Mouse (Mus musculus): ENCODE results near the gene Tuba1c. TPM values are rescaled to one million over a fixed set of nuclear protein-coding genes. Genes with fewer than 3 reads are reported as not detected.

Gene Tuba1c
- total and polyA plus RNA-seq, 2 experiments from 2014 or later = 9.6 to 22.6 TPM

DNA sequence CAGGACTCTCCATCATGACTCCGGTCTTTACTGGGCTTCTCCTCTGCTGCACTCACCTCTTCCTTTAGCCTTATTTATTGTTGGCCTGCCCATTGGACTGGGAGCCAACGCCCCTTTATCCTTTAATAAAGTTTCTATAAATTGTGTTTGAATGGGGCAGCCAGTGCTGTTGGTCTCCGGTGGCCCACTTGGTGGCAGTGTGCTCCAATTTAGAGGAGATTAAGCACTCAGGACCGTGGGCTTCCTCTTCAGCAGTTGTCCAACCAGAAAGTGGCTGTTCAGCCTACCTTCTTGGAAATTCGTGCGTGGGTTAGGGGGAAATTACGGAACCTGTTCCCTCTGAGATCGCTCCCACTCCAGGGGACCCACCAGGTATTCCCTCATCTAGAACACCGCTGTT, 53.6 kb downstream of the Tuba1c start:
- peak; percentile 66 for DNase-seq (ENCODE audit: low spot score)
- 66% methylated on average over 9 of the region's 9 CpGs for WGBS
- H3K4me1 ChIP-seq (ENCODE audit: insufficient read depth, low read length) = no peaks in the 10 kb centered on the region

DNA sequence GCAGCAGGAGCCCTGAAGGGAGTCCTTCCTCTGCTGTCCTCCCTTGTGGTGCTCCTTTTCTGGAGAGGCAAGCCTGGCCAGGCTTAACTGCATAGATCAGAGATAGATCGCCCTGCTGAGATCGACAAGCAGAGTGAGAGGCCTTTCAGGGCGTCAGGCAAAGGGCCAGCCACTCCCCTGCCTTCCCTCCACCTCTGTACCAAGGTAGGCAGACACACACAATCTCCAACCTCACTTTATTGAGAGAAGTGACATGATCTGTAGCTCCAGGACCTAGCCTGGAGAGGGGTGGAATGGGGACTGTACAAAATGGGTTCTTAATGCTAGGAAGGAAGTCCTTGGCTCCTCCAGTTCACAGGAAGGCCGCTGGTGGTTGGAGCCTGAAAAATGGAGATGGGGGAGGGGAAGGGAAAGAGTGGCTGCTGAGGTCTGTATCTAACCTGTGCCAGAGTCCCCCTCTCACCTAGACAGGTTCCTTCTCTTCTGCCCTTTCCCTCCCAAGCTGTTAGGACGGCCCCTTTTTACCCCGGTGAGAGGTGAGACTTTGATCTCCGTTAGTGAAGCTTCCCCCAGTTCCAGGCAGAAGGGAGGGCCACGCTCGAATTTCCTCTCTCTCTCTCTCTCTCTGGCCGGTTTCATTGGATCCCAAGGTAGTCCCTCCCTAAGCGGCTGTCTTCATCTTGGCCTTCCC, 54.3 kb downstream of the Tuba1c start:
- Histone ChIP-seq H3K9ac (replicated peaks; ENCODE audit: low read length, poor library complexity, severe bottlenecking) (no peak overlapping the region), H3K27ac (ENCODE audit: low read depth, low read length) (no peak overlapping the region), H3K36me3 (ENCODE audit: insufficient read depth, low read length) (no peaks in the 10 kb centered on the region), H3K4me2 (ENCODE audit: low read depth, low read length, poor library complexity, severe bottlenecking) (no peak overlapping the region), H3K27me3 (ENCODE audit: insufficient read depth, low read length) (peaks cover 28% of the 10 kb centered on the region), H3K4me3 (ENCODE audit: low read depth, low read length) (no peak overlapping the region), H3K9me3 (ENCODE audit: low read length) (no peaks in the 10 kb centered on the region), H3K4me1 (ENCODE audit: insufficient read depth, low read length) (no peaks in the 10 kb centered on the region)
- no peak for TF ChIP-seq CTCF (IDR thresholded peaks at IDR 0.05)
- WGBS = 9% methylated on average over 11 of the region's 11 CpGs
- ATAC-seq (ENCODE audit: low FRiP score) (no peak), DNase-seq (ENCODE audit: low spot score) (no peak)

More for the DNA sequence above, 53.6 kb downstream of the Tuba1c start:
- H3K9ac ChIP-seq (replicated peaks; ENCODE audit: low read length, poor library complexity, severe bottlenecking) = no peak overlapping the region
- peak; percentile 77 for TF ChIP-seq CTCF (IDR thresholded peaks at IDR 0.05)
- no peaks in the 10 kb centered on the region for H3K36me3 ChIP-seq (ENCODE audit: insufficient read depth, low read length)
- H3K4me2 ChIP-seq (ENCODE audit: low read depth, low read length, poor library complexity, severe bottlenecking) = no peak overlapping the region
- no peak overlapping the region for H3K27ac ChIP-seq (ENCODE audit: low read depth, low read length)
- H3K4me3 ChIP-seq (ENCODE audit: low read depth, low read length) = no peak overlapping the region
- no peak for ATAC-seq (ENCODE audit: low FRiP score)
- H3K27me3 ChIP-seq (ENCODE audit: insufficient read depth, low read length) = peaks cover 24% of the 10 kb centered on the region
- H3K9me3 ChIP-seq (ENCODE audit: low read length) = no peaks in the 10 kb centered on the region

DNA sequence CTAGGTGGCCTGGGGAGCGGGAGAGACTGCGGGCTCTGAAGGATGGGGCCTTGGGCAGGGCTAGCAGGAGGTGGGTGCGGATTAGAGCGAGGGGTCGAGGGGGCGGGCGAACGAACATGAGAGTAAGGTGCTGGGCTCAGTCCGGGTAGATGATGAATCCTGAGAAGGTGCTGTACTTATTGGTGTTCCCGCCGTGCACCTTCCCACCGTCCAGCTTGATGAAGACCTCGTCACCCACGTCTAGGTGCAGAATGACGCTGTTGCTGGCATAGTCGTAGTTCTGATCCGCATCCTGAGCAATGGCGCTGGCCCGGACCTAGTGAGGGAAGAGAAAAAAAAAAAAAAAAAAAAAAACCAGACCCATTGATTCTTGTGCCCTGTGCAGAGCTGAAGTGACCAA, 54.9 kb downstream of the Tuba1c start:
- no peaks in the 10 kb centered on the region for H3K36me3 ChIP-seq (ENCODE audit: insufficient read depth, low read length)
- ATAC-seq (ENCODE audit: low FRiP score) (no peak), DNase-seq (ENCODE audit: low spot score) (no peak)
- H3K4me1 ChIP-seq (ENCODE audit: insufficient read depth, low read length) = no peaks in the 10 kb centered on the region
- no peak overlapping the region for H3K9ac ChIP-seq (replicated peaks; ENCODE audit: low read length, poor library complexity, severe bottlenecking)
- H3K4me3 ChIP-seq (ENCODE audit: low read depth, low read length) = no peak overlapping the region
- H3K27ac ChIP-seq (ENCODE audit: low read depth, low read length) = no peak overlapping the region
- TF ChIP-seq CTCF (IDR thresholded peaks at IDR 0.05) = no peak
- 13% methylated on average over 19 of the region's 19 CpGs for WGBS
- peaks cover 33% of the 10 kb centered on the region for H3K27me3 ChIP-seq (ENCODE audit: insufficient read depth, low read length)
- no peak overlapping the region for H3K4me2 ChIP-seq (ENCODE audit: low read depth, low read length, poor library complexity, severe bottlenecking)
- no peaks in the 10 kb centered on the region for H3K9me3 ChIP-seq (ENCODE audit: low read length)

DNA sequence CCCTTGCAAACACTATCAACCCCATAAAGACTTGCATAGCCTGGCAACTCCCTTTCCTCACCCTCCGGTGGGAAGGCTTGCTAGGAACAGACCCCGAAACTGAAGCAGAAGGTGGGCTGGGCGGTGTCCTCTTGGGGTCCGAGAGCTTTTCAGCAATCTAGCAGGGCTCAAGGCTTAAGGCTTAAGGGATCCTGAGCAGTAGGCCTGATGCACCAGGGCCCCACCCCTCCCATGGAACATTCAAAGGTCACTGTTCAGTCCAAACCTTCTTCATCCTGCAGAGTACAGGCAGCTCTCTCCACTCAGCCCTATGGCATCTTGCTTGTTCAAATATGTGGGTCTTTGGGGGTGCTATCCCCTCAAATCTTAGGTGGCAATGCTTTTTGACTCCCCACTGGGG, 56.3 kb downstream of the Tuba1c start:
- peaks cover 39% of the 10 kb centered on the region for H3K27me3 ChIP-seq (ENCODE audit: insufficient read depth, low read length)
- H3K4me2 ChIP-seq (ENCODE audit: low read depth, low read length, poor library complexity, severe bottlenecking) = no peak overlapping the region
- H3K9me3 ChIP-seq (ENCODE audit: low read length) = no peaks in the 10 kb centered on the region
- no peaks in the 10 kb centered on the region for H3K36me3 ChIP-seq (ENCODE audit: insufficient read depth, low read length)
- no peaks in the 10 kb centered on the region for H3K4me1 ChIP-seq (ENCODE audit: insufficient read depth, low read length)
- DNase-seq (ENCODE audit: low spot score) (no peak), ATAC-seq (ENCODE audit: low FRiP score) (no peak)
- WGBS = 69% methylated on average over 4 of the region's 4 CpGs
- no peak overlapping the region for H3K27ac ChIP-seq (ENCODE audit: low read depth, low read length)
- H3K9ac ChIP-seq (replicated peaks; ENCODE audit: low read length, poor library complexity, severe bottlenecking) = no peak overlapping the region
- H3K4me3 ChIP-seq (ENCODE audit: low read depth, low read length) = no peak overlapping the region
- no peak for TF ChIP-seq CTCF (IDR thresholded peaks at IDR 0.05)

DNA sequence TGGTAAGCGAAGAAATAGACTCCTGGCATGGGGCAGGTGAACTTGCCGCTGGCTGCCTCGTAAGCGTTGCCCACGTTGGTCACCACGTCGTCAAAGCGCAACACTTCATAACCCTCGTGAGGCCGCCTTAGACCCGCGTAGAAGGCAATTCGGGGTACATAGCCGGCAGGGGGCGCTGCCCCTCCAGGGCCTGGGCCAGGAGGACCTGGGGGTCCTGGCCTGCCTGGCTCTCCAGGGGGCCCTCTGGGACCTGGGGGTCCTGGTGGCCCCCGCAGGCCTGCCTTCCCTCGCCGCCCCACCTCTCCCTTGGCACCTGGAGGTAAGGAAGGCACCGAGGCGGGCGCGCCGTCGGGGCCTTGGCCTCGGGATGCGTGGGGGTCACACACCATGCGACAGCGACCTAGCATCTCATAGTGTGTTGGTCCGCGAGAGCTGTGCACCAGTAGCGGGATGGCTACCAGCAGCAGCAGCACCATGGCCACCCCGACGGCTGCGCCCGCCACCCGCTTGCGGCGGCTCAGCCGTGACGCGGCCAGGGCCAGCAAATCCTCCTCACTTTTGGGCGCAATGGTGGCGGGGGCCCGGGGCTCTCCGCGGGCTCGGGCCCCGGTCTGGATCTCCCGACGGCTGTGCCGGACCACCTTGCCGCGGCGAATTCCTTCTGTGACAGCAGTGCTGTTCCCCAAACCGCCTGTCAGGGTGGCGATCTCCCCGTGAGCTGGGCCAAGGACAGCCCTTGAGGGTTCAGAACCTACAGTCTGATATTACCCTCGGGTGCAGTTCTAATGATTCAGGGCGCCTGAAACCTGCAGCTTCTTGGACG, 57.8 kb downstream of the Tuba1c start, which contains the start of gene C1ql4:
C1ql4 (minus strand) TSS at position 565 of the 823 bp plus-strand sequence.
- Histone ChIP-seq H3K4me1 (ENCODE audit: insufficient read depth, low read length) (no peaks in the 10 kb centered on the region), H3K9me3 (ENCODE audit: low read length) (no peaks in the 10 kb centered on the region), H3K9ac (replicated peaks; ENCODE audit: low read length, poor library complexity, severe bottlenecking) (peak within 1 kb of the TSS; percentile 42), H3K4me3 (ENCODE audit: low read depth, low read length) (peak within 1 kb of the TSS; percentile 28), H3K27ac (ENCODE audit: low read depth, low read length) (0 out of 2 replicates have a peak within 1 kb of the TSS, but pooled peaks have one; percentile 38), H3K27me3 (ENCODE audit: insufficient read depth, low read length) (peaks cover 39% of the 10 kb centered on the region), H3K36me3 (ENCODE audit: insufficient read depth, low read length) (no peaks in the 10 kb centered on the region), H3K4me2 (ENCODE audit: low read depth, low read length, poor library complexity, severe bottlenecking) (peak within 1 kb of the TSS; percentile 48)
- peak; percentile 49 for TF ChIP-seq CTCF (IDR thresholded peaks at IDR 0.05)
- DNase-seq (ENCODE audit: low spot score) (no peak), ATAC-seq (ENCODE audit: low FRiP score) (0 out of 2 replicates have a peak, but pooled peaks have one; percentile 9)
- 8% methylated on average over 51 of the region's 60 CpGs for WGBS

Small RNA genes lying within 50 kb of the gene (microRNA-seq; reads per million reads assigned to microRNA genes)
- not detected for gene Mir6960 (ENCODE audit: borderline number of aligned reads)

Other genes starting within 250 kb of the Tuba1c start
- 0.33 TPM in 2 replicates for gene Wnt1, start 240.0 kb upstream of the Tuba1c start, total RNA-seq (2014; rRNA removed)
- gene Wnt1, start 240.0 kb upstream of the Tuba1c start, polyA plus RNA-seq (2015; fragmentation: Nextera tagmentation; extraction: Ambion mirVana) = 0.81 and 1.1 TPM in 2 replicates
- 5.5 and 7.3 TPM in 2 replicates for gene Ddn, start 220.4 kb upstream of the Tuba1c start, total RNA-seq (2014; rRNA removed)
- gene Ddn, start 220.4 kb upstream of the Tuba1c start, polyA plus RNA-seq (2015; fragmentation: Nextera tagmentation; extraction: Ambion mirVana) = 0.51 and 0.64 TPM in 2 replicates
- gene Prkag1, start 198.4 kb upstream of the Tuba1c start, total RNA-seq (2014; rRNA removed) = 45.1 and 50.6 TPM in 2 replicates
- gene Prkag1, start 198.4 kb upstream of the Tuba1c start, polyA plus RNA-seq (2015; fragmentation: Nextera tagmentation; extraction: Ambion mirVana) = 50.6 and 57.4 TPM in 2 replicates
- 32.2 and 32.5 TPM in 2 replicates for gene Kmt2d, start 158.7 kb upstream of the Tuba1c start, total RNA-seq (2014; rRNA removed)
- gene Kmt2d, start 158.7 kb upstream of the Tuba1c start, polyA plus RNA-seq (2015; fragmentation: Nextera tagmentation; extraction: Ambion mirVana) = 5.6 and 7.7 TPM in 2 replicates
- gene Rhebl1, start 135.4 kb upstream of the Tuba1c start, total RNA-seq (2014; rRNA removed) = 9.4 and 10.1 TPM in 2 replicates
- 30.7 and 31.1 TPM in 2 replicates for gene Rhebl1, start 135.4 kb upstream of the Tuba1c start, polyA plus RNA-seq (2015; fragmentation: Nextera tagmentation; extraction: Ambion mirVana)
- 0.38 and 0.71 TPM in 2 replicates for gene Dhh, start 131.4 kb upstream of the Tuba1c start, total RNA-seq (2014; rRNA removed)
- 0.18 and 0.22 TPM in 2 replicates for gene Dhh, start 131.4 kb upstream of the Tuba1c start, polyA plus RNA-seq (2015; fragmentation: Nextera tagmentation; extraction: Ambion mirVana)
- gene Lmbr1l, start 111.7 kb upstream of the Tuba1c start, total RNA-seq (2014; rRNA removed) = 46.0 and 56.9 TPM in 2 replicates
- 19.6 and 21.7 TPM in 2 replicates for gene Lmbr1l, start 111.7 kb upstream of the Tuba1c start, polyA plus RNA-seq (2015; fragmentation: Nextera tagmentation; extraction: Ambion mirVana)
- gene Tuba1b, start 95.3 kb upstream of the Tuba1c start, total RNA-seq (2014; rRNA removed) = 2,522 and 3,264 TPM in 2 replicates
- gene Tuba1b, start 95.3 kb upstream of the Tuba1c start, polyA plus RNA-seq (2015; fragmentation: Nextera tagmentation; extraction: Ambion mirVana) = 1,582 and 1,796 TPM in 2 replicates
- gene Gm49450, start 76.3 kb upstream of the Tuba1c start, total RNA-seq (2014; rRNA removed) = 1,797 and 2,945 TPM in 2 replicates
- gene Gm49450, start 76.3 kb upstream of the Tuba1c start, polyA plus RNA-seq (2015; fragmentation: Nextera tagmentation; extraction: Ambion mirVana) = not detected in 2 replicates
- gene Tuba1a, start 76.2 kb upstream of the Tuba1c start, total RNA-seq (2014; rRNA removed) = 17,447 and 20,461 TPM in 2 replicates
- gene Tuba1a, start 76.2 kb upstream of the Tuba1c start, polyA plus RNA-seq (2015; fragmentation: Nextera tagmentation; extraction: Ambion mirVana) = 15,641 and 16,823 TPM in 2 replicates
- gene Prph, start 25.3 kb downstream of the Tuba1c start, total RNA-seq (2014; rRNA removed) = 9.8 and 11.2 TPM in 2 replicates
- 8.0 and 9.1 TPM in 2 replicates for gene Prph, start 25.3 kb downstream of the Tuba1c start, polyA plus RNA-seq (2015; fragmentation: Nextera tagmentation; extraction: Ambion mirVana)
- gene Troap, start 44.7 kb downstream of the Tuba1c start, total RNA-seq (2014; rRNA removed) = 1.6 and 4.1 TPM in 2 replicates
- 1.4 and 2.1 TPM in 2 replicates for gene Troap, start 44.7 kb downstream of the Tuba1c start, polyA plus RNA-seq (2015; fragmentation: Nextera tagmentation; extraction: Ambion mirVana)
- gene C1ql4, start 57.9 kb downstream of the Tuba1c start, total RNA-seq (2014; rRNA removed) = 17.7 and 21.1 TPM in 2 replicates
- gene C1ql4, start 57.9 kb downstream of the Tuba1c start, polyA plus RNA-seq (2015; fragmentation: Nextera tagmentation; extraction: Ambion mirVana) = 8.5 and 9.2 TPM in 2 replicates
- 0.61 and 0.88 TPM in 2 replicates for gene Dnajc22, start 63.3 kb downstream of the Tuba1c start, total RNA-seq (2014; rRNA removed)
- gene Dnajc22, start 63.3 kb downstream of the Tuba1c start, polyA plus RNA-seq (2015; fragmentation: Nextera tagmentation; extraction: Ambion mirVana) = 1.3 and 1.6 TPM in 2 replicates
- 27.8 and 31.8 TPM in 2 replicates for gene Spats2, start 96.0 kb downstream of the Tuba1c start, total RNA-seq (2014; rRNA removed)
- 17.7 and 19.5 TPM in 2 replicates for gene Spats2, start 96.0 kb downstream of the Tuba1c start, polyA plus RNA-seq (2015; fragmentation: Nextera tagmentation; extraction: Ambion mirVana)
- gene Kcnh3, start 195.0 kb downstream of the Tuba1c start, total RNA-seq (2014; rRNA removed) = 1.6 and 3.6 TPM in 2 replicates
- gene Kcnh3, start 195.0 kb downstream of the Tuba1c start, polyA plus RNA-seq (2015; fragmentation: Nextera tagmentation; extraction: Ambion mirVana) = 0.60 and 0.67 TPM in 2 replicates
- gene Mcrs1, start 222.1 kb downstream of the Tuba1c start, total RNA-seq (2014; rRNA removed) = 223 and 225 TPM in 2 replicates
- gene Mcrs1, start 222.1 kb downstream of the Tuba1c start, polyA plus RNA-seq (2015; fragmentation: Nextera tagmentation; extraction: Ambion mirVana) = 207 and 222 TPM in 2 replicates

All from midbrain, postnatal 0 days (tissue).